Mouse (Mus musculus) induced T-regulatory cell, adult 2 months (primary cell): Measurements from ENCODE around the gene Bnip3.

ENCODE experiments used
- DNase-seq: peaks from one replicate; pipeline ENCODE4 v3.0.0-alpha.2; 2012; ENCODE audit warnings: low read depth

The Bnip3 gene

DNA sequence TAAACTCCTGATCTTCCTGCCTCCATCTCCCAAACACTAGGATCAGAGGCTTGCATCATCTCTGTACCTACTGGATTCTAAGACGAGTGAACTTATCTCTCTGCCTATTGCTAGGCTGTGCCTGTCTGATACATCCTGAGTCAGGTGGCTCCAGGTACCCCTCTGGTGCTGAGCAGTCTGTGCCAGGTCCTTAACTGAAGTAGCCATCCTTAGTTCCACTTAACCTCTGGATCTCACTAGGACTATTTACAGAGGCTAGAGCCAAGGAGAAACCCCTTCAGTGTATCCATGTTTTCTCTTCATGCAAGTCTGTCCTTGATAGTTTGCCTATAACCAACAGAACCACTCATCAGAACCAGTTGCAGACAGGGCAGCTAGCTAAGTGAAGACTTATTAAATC, 2.9 kb downstream of the Bnip3 start:
- no peak for DNase-seq

- DNase-seq, result no peak
Measured at GRCm38 (mm10) chr7:138903886-138904435, 5.4 kb downstream of the Bnip3 start.

GRCm38 (mm10) chr7:138898743-138899142, 10.6 kb downstream of the Bnip3 start:
- no peak for DNase-seq

DNA sequence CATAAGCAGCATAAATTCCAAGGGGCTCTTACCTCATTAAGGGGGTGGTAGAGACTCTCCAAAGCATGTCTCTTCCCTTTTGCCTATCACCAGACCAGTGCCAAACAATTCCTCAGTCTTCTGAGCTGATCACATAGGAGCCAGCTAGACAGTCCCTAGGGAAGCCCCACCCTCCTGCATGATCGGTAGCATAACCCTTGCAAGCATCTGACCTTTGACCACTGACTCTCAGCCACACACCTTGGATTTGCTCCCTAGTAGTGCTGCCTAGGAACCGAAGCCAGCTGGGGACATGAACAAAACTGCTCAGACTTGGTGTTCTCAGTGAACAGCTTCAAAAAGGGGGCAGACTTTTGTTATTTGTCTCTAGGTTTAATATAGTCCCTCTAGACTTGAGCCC, 11.2 kb downstream of the Bnip3 start:
- no peak for DNase-seq

GRCm38 (mm10) chr7:138885365-138886289, 23.7 kb downstream of the Bnip3 start:
- no peak for DNase-seq

GRCm38 (mm10) chr7:138883724-138884123, 25.6 kb downstream of the Bnip3 start:
- DNase-seq, result no peak

- DNase-seq, result no peak
Measured at GRCm38 (mm10) chr7:138875031-138875430, 34.3 kb downstream of the Bnip3 start.

DNA sequence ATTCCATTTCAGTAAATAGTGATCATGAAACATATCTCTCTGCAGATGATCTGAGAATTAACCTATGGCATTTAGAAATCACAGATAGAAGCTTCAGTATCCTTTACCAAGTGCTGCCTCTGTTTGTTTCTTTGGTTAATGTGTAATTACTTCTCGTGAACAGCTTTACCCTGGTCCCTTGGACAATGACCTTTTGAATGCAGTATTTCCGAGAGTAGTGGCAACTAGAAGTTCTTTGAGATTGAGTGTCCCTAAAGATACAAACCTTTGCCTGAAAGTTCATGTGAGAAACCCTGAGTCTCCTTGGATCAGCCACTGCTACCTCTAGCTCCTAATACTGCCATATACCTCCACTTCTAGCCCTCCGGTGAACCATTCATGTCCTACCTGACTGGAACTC, 36.4 kb downstream of the Bnip3 start:
- DNase-seq, result no peak

GRCm38 (mm10) chr7:138868316-138868715, 41.0 kb downstream of the Bnip3 start:
- no peak for DNase-seq

DNA sequence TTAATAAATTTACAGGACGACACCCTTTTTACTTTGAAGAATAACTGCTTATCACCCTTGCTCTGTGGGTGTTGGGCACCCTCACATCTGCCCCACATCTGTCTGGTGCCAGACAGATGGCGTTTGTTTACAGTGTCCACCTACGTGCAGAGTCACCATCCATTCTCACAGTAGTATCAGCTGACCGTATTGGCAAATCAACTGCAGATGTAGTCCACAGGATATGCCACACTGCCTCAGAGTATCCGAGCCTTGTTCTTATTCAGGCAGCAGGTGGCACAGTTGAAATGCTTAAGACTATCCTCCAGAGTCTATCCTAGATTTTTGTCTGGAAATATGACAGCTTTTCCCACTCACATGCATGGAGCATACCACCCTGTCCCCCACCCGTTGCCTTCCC, 42.0 kb downstream of the Bnip3 start:
- no peak for DNase-seq

- DNase-seq, result no peak
Measured at GRCm38 (mm10) chr7:138864776-138865175, 44.5 kb downstream of the Bnip3 start.

DNA sequence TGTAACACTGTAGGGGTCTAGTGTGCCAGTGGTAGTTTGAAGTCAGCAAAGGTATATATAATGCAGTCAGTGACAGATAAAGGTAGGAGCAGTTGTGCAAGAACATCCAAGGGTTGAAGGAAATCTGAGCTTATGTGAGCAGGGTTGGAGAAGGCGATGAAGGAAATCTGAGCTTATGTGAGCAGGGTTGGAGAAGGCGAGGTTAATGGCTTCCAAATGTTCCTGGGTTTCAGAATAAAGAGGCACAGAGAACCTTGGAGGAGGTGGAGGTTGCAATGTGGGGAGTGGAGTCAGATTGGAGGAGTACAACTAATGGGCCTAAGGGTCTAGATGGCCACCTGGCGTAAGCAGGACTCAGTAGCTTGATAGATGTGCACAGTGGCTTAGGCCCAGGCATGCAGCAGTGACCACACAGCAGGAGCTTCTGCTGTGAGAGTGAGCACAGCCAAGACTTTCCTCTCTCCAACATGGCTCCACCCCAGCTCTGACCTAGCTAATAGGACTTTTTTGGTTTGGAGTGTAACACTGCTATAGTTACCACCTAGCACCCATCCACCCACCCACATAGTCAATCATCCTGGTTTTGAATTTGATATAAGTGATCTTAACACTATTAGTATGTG, 45.3 kb downstream of the Bnip3 start:
- DNase-seq, result no peak

- DNase-seq, result no peak
Measured at GRCm38 (mm10) chr7:138856670-138857069, 52.6 kb downstream of the Bnip3 start.

DNA sequence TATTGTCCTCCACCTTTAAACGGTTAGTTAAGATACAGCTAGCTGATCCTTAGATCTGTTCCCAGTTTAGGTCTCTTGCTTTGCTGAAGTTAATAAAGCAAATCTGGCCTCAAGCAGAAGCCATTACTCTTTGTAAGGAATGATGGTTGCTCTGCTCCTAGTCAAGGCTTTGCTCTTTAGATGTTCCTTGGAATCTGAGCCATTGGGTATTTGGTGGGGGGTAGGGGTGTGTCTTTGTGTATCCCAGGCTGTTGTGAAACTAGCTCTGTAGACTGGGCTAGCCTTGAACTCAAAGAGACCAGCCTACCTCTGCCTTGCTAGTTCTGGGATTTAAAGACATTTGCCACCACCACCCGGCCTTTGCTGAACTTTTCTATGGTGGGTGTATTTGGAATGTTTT, 55.1 kb downstream of the Bnip3 start:
- DNase-seq, result no peak

DNA sequence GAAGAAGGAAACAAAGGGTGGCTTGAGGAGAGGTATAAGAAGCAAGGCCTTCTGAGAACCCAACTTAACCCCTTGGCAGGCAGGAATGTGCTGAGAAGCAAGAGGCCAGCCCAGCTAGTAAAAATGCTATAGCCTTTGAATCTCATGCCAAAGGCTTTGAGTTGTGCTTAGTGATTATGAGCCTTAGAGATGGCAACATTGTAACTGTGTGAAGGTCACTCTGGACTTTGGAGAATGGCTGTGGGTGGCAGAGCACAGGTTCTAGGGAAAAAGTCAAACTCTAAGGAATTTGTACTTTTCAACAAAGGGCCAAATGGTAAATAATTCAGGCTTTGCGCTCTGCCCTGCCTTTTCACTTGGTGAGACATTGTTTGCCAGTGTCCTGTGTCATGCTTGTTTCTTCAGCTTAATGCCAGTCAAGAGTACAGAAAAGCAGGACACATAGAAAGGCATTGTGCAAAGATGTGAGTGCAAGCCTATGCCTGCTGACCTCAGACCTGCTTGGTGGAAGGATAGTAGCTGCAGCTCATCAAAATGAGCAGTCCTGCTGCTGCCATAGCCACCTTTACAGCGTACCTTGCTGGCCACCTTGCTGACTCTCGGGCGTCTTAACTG, 55.8 kb downstream of the Bnip3 start:
- DNase-seq, result no peak

GRCm38 (mm10) chr7:138850083-138850482, 59.2 kb downstream of the Bnip3 start:
- no peak for DNase-seq

- peak; percentile 40 for DNase-seq
Measured at GRCm38 (mm10) chr7:138848028-138848920, 61.0 kb downstream of the Bnip3 start.

DNA sequence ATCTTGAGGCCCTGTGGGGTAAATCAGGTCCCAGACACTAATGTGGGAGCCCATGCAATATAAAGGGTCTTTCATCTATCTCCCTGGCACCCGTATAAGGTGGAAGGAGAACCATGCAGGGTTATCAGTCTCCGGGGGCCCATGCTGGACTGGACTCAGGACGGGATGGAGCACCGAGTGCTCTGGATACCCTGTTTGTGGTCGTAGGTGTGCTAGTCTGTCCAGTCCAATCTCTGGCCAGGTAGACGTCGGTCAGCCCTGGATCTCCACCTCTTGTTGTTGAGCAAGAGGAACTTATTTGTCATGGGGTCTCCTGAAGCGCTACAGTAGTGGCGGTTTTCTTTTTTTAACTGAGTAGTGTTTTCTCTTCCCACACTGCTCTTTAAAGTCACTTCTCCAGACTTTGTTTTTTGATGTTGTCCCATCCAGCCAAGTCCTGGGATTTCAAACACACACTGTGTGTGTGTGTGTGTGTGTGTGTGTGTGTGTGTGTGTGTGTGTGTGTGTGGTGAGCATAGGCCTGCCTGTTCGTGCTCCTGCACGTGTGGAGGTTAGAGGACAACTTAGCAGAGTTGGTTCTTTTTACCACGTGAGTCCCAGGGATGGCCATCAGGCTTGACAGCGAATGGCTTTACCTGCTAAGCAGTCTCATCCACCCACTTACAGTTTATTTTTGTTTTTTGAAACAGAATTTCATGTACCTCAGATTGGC, 61.8 kb downstream of the Bnip3 start:
- DNase-seq, result peak; percentile 44

- no peak for DNase-seq
Measured at GRCm38 (mm10) chr7:138846502-138846991, 62.8 kb downstream of the Bnip3 start.

DNA sequence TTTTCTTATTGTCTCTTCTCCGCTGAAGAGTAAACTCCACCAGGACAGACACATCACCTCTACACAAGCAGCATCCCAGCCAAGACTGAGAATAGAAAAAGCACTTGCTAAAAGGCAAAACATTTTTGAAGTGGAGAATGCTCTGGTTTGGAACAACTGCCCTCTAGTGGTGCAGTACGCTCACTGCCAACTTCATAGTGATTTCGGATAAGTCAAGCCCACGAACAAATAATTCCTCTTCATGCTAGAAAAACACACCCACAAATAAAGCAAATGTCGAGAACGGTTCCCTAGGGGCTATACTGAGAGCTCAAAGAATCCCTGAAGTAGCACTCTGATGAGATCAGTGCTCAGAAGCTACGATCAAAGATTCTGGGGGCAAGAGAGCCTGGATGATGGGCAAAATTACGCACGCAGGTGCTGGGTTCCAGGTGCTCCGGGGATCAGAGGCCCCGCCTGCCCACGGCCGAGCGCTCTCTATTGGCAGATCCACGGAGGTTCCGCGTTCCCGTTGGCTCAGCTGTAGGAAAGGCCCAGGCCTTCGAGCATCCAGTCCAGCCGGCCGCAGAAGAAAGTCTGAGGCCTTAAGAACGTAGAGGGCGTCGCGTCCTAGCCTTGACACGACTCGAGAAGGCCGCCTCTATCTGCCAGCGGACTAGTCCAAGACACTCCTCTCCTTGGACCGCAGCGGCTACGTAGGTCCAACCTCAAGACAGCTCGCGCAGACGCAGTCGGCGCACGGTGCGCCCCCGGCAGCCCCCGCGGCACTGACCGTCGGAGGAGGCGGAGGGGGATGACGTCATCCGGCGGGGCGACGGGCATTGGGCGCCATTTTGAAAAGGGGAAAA, 63.6 kb downstream of the Bnip3 start, which contains the start of the genes Ppp2r2d and Mapk1ip1:
Gene Ppp2r2d (plus strand): TSS at position 536 of the 848 bp plus-strand sequence.
Gene Mapk1ip1 (minus strand): TSS at position 730 of the 848 bp plus-strand sequence.
- peak; percentile 98 for DNase-seq
